ENCODE assay signal across 8 mouse cellular contexts in genomic region chr7:70334836-70335235, GRCm38 (mm10). TPM values are rescaled to one million over a fixed set of nuclear protein-coding genes. Genes with fewer than 3 reads are reported as not detected.
DNase-seq lines count a peak whose midpoint lies in the region; ATAC-seq lines count a peak whose summit lies in the region.

No protein-coding gene starts in this region.

- DNase-seq in ZHBTc4 (ENCODE audit: low read depth, low spot score), result peak; percentile 77
- DNase-seq in gastrocnemius, postnatal 10 days, result peak; percentile 81
- peak; percentile 4 for DNase-seq in induced T-regulatory cell, adult 2 months (ENCODE audit: low read depth)
- DNase-seq in left cerebral cortex, adult 18-20 months (ENCODE audit: low spot score in 2 of 2), result peak; percentile 81 to 89
- peak; percentile 73 for DNase-seq in lung, postnatal 25 days (ENCODE audit: low spot score)
- peak; percentile 80 for DNase-seq in right cerebral cortex, postnatal 25 days
- no peak for DNase-seq in thymus, adult 18-20 months

- ATAC-seq in common myeloid progenitor, adult 5-6 weeks (replicated peaks; ENCODE audit: low read depth, poor library complexity, severe bottlenecking), result peak; percentile 73

RNA-seq across cellular contexts. Expression of gene Nr2f2, which starts 31.7 kb away (rescaled TPM):
- total RNA-seq in common myeloid progenitor, adult 5-6 weeks (2017), result not detected in 2 replicates
- total RNA-seq in gastrocnemius, postnatal 10 days (2021), result 10 to 100 TPM; 32.7 to 39.2 TPM
- 10 to 100 TPM; 35.3 to 42.7 TPM for total RNA-seq in left cerebral cortex, adult 18-20 months (2021)

Comparison
In these comparisons a context has a peak if more than half of its experiments do, and no peak if none do; other contexts are left out.
1. DNase-seq: peak in ZHBTc4 (single experiment), gastrocnemius, postnatal 10 days (single experiment), induced T-regulatory cell, adult 2 months (single experiment), left cerebral cortex, adult 18-20 months (2 of 2), lung, postnatal 25 days (single experiment) and right cerebral cortex, postnatal 25 days (single experiment); none in thymus, adult 18-20 months (0 of 2).
2. RNA of gene Nr2f2, which starts 31.7 kb away (total RNA-seq): 35.3 to 42.7 TPM in left cerebral cortex, adult 18-20 months and 32.7 to 39.2 TPM in gastrocnemius, postnatal 10 days; not detected in common myeloid progenitor, adult 5-6 weeks; every median in the first group is over 10 times any median in the second.